Mouse (Mus musculus): ENCODE results near the gene Ano8.
"Not testable (repeated sequence)": the region's sequence is repeated elsewhere in the genome, so short reads cannot be mapped to it uniquely, and the experiment has no call there.

The Ano8 gene

GRCm38 (mm10) chr8:71485142-71486135, at the start of gene Ano8:
Ano8 (minus strand) TSS chr8:71485963.
- DNase-seq (ENCODE audit: low spot score): peak; percentile 75

- DNase-seq (ENCODE audit: low spot score): no peak
These were observed 48.6 kb upstream of the Ano8 start for GRCm38 (mm10) chr8:71534263-71534810.

GRCm38 (mm10) chr8:71530735-71531467, 45.1 kb upstream of the Ano8 start:
- not testable (repeated sequence) for DNase-seq (ENCODE audit: low spot score)

GRCm38 (mm10) chr8:71528362-71529073, 42.8 kb upstream of the Ano8 start:
- DNase-seq (ENCODE audit: low spot score): no peak

- no peak for DNase-seq (ENCODE audit: low spot score)
These were observed 41.6 kb upstream of the Ano8 start for GRCm38 (mm10) chr8:71527162-71527870.

GRCm38 (mm10) chr8:71526272-71526671, 40.5 kb upstream of the Ano8 start:
- no peak for DNase-seq (ENCODE audit: low spot score)

- DNase-seq (ENCODE audit: low spot score): no peak
These were observed 39.7 kb upstream of the Ano8 start, which contains the start of gene Ccdc194 for GRCm38 (mm10) chr8:71525226-71526050. Ccdc194 (minus strand) TSS chr8:71525711.

- peak; percentile 94 for DNase-seq (ENCODE audit: low spot score)
These were observed 35.9 kb upstream of the Ano8 start for GRCm38 (mm10) chr8:71521634-71522033.

- DNase-seq (ENCODE audit: low spot score): peak; percentile 51
These were observed 33.5 kb upstream of the Ano8 start for GRCm38 (mm10) chr8:71519037-71519825.

- DNase-seq (ENCODE audit: low spot score): no peak
These were observed 31.0 kb upstream of the Ano8 start for GRCm38 (mm10) chr8:71516786-71517185.

- DNase-seq (ENCODE audit: low spot score): no peak
These were observed 29.3 kb upstream of the Ano8 start for GRCm38 (mm10) chr8:71515043-71515442.

GRCm38 (mm10) chr8:71513018-71513754, 27.4 kb upstream of the Ano8 start:
- DNase-seq (ENCODE audit: low spot score): no peak

GRCm38 (mm10) chr8:71511644-71512043, 25.9 kb upstream of the Ano8 start, which contains the start of gene Plvap:
Plvap (minus strand) TSS chr8:71511752.
- no peak for DNase-seq (ENCODE audit: low spot score)

- DNase-seq (ENCODE audit: low spot score): no peak
These were observed 23.6 kb upstream of the Ano8 start for GRCm38 (mm10) chr8:71509316-71509715.

- peak; percentile 46 for DNase-seq (ENCODE audit: low spot score)
These were observed 21.9 kb upstream of the Ano8 start for GRCm38 (mm10) chr8:71507589-71508104.

- DNase-seq (ENCODE audit: low spot score): no peak
These were observed 20.2 kb upstream of the Ano8 start for GRCm38 (mm10) chr8:71505979-71506378.

GRCm38 (mm10) chr8:71505326-71505725, 19.6 kb upstream of the Ano8 start:
- DNase-seq (ENCODE audit: low spot score): no peak

- no peak for DNase-seq (ENCODE audit: low spot score)
These were observed 18.6 kb upstream of the Ano8 start for GRCm38 (mm10) chr8:71504349-71504748.

Data from urinary bladder, postnatal 25 days (tissue).